Mouse (Mus musculus) limb, embryonic 13.5 days (tissue): ENCODE measurements around the gene Slc6a9. TPM values are rescaled to one million over a fixed set of nuclear protein-coding genes. Genes with fewer than 3 reads are reported as not detected.
A peak's percentile ranks its signal among the peaks of the same experiment; 100 is the strongest.

Source experiments
- ATAC-seq: fragments of 200-750 bp; cut with Nextera tagmentation; 2 replicates; pipeline ENCODE4 v1.8.0; 2017; ENCODE audit warnings: low read depth, moderate number of reproducible peaks, moderate TSS enrichment; ENCODE audit not compliant: low FRiP score
- H3K27ac ChIP-seq: fragments of 300-500 bp; sonication (generic); 2 replicates; pipeline ENCODE4 v1.5.1; 2015; ENCODE audit warnings: inconsistent platforms, mild to moderate bottlenecking, moderate library complexity
- H3K27me3 ChIP-seq: fragments of 300-500 bp; sonication (generic); 2 replicates; pipeline ENCODE4 v1.6.1; 2015; ENCODE audit warnings: mild to moderate bottlenecking, inconsistent platforms
- H3K36me3 ChIP-seq: fragments of 300-500 bp; sonication (generic); 2 replicates; pipeline ENCODE4 v1.6.1; 2015; ENCODE audit warnings: inconsistent platforms, mild to moderate bottlenecking, moderate library complexity
- H3K4me1 ChIP-seq: fragments of 300-500 bp; sonication (generic); 2 replicates; pipeline ENCODE4 v1.6.1; 2015; ENCODE audit warnings: inconsistent platforms
- H3K4me2 ChIP-seq: fragments of 300-500 bp; sonication (generic); replicated peaks from 2 replicates; pipeline ENCODE4 v1.6.1; 2015; ENCODE audit warnings: inconsistent platforms, mild to moderate bottlenecking, moderate library complexity
- H3K4me3 ChIP-seq: fragments of 300-500 bp; sonication (generic); 2 replicates; pipeline ENCODE4 v1.5.1; 2015; ENCODE audit warnings: moderate library complexity, mild to moderate bottlenecking, inconsistent platforms
- H3K9ac ChIP-seq: fragments of 300-500 bp; sonication (generic); 2 replicates; pipeline ENCODE4 v1.6.1; 2015; ENCODE audit warnings: mild to moderate bottlenecking, inconsistent platforms
- H3K9me3 ChIP-seq: fragments of 300-500 bp; sonication (generic); 2 replicates; pipeline ENCODE4 v1.6.1; 2016; ENCODE audit warnings: inconsistent platforms
- WGBS: fragments of 180-500 bp; shearing (Covaris S2); methylation state at CpG from one replicate; pipeline ENCODE4 v1.1.7; 2015; 5-methylcytosine and 5-hydroxymethylcytosine counted together
- polyA plus RNA-seq: library from polyadenylated mRNA; unstranded; fragments of >200 nt; fragmentation: Nextera tagmentation; extraction: Ambion mirVana; gene quantifications from 2 replicates; pipeline ENCODE4 v1.2.1, GENCODE M21; 2015

Slc6a9 gene
- polyA plus RNA-seq = 15.6 and 17.2 TPM in 2 replicates

GRCm38 (mm10) chr4:117834457-117834844 lies at the start of gene Slc6a9:
TSS of gene Slc6a9 (plus strand) at chr4:117834506.
- H3K36me3 ChIP-seq = no peaks in the 10 kb centered on the region
- H3K27me3 ChIP-seq = peaks cover 11% of the 10 kb centered on the region; the same call in 1 of the 2 replicates
- H3K4me2 ChIP-seq = peak within 1 kb of the TSS; percentile 84
- peaks cover 29% of the 10 kb centered on the region for H3K4me1 ChIP-seq
- no peaks in the 10 kb centered on the region for H3K9me3 ChIP-seq
- 22% methylated on average over 3 of the region's 3 CpGs for WGBS
- peak within 1 kb of the TSS; percentile 91 for H3K4me3 ChIP-seq
- peak within 1 kb of the TSS; percentile 88 for H3K9ac ChIP-seq
- ATAC-seq = no peak
- peak within 1 kb of the TSS; percentile 93 for H3K27ac ChIP-seq

GRCm38 (mm10) chr4:117786963-117787362 lies 47.3 kb upstream of the Slc6a9 start:
- Histone ChIP-seq H3K4me2 (peak overlapping the region; percentile 42), H3K27me3 (no peaks in the 10 kb centered on the region), H3K9ac (peak overlapping the region; percentile 36; the same call in 1 of the 2 replicates), H3K4me1 (no peaks in the 10 kb centered on the region), H3K4me3 (no peak overlapping the region; the same call in 1 of the 2 replicates), H3K9me3 (peaks cover 2% of the 10 kb centered on the region; the same call in 1 of the 2 replicates), H3K36me3 (no peaks in the 10 kb centered on the region), H3K27ac (no peak overlapping the region)
- 26% methylated on average over 8 of the region's 8 CpGs for WGBS
- peak; percentile 67 for ATAC-seq

GRCm38 (mm10) chr4:117788308-117788707 lies 46.0 kb upstream of the Slc6a9 start:
- Histone ChIP-seq H3K27ac (no peak overlapping the region), H3K4me2 (no peak overlapping the region), H3K4me1 (no peaks in the 10 kb centered on the region), H3K4me3 (no peak overlapping the region), H3K9ac (no peak overlapping the region), H3K9me3 (peaks cover 2% of the 10 kb centered on the region; the same call in 1 of the 2 replicates), H3K36me3 (no peaks in the 10 kb centered on the region), H3K27me3 (no peaks in the 10 kb centered on the region)
- ATAC-seq = no peak
- 65% methylated on average over 10 of the region's 10 CpGs for WGBS

GRCm38 (mm10) chr4:117799904-117800303 lies 34.4 kb upstream of the Slc6a9 start:
- Histone ChIP-seq H3K4me3 (no peak overlapping the region), H3K27me3 (no peaks in the 10 kb centered on the region), H3K9ac (no peak overlapping the region), H3K9me3 (no peaks in the 10 kb centered on the region), H3K36me3 (no peaks in the 10 kb centered on the region), H3K4me1 (no peaks in the 10 kb centered on the region), H3K27ac (no peak overlapping the region), H3K4me2 (no peak overlapping the region)
- ATAC-seq = no peak
- WGBS = 85% methylated on average over 6 of the region's 6 CpGs

DNA sequence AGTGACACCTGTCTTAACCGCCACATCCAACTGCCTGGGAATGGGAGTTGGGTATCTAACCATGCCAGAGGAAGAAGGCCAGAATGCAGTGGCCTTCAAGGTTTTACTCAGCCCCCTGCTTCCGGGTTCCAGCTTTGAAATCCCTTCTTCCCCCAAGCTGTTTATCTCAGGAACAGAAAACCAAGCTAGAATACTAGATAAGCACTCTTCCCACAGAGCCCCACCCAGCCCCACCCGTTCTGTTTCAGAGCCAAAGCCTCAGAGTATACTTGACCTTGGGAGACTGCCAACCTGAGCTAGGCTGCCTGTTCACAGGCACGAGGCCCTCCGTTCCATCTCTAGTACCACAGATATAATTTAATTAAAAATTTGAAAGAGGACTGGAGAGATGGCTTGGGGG lies 27.3 kb upstream of the Slc6a9 start:
- Histone ChIP-seq H3K9me3 (no peaks in the 10 kb centered on the region), H3K4me1 (no peaks in the 10 kb centered on the region), H3K4me2 (no peak overlapping the region), H3K36me3 (no peaks in the 10 kb centered on the region), H3K27ac (no peak overlapping the region), H3K4me3 (no peak overlapping the region), H3K27me3 (no peaks in the 10 kb centered on the region), H3K9ac (no peak overlapping the region)
- 82% methylated on average over 5 of the region's 5 CpGs for WGBS
- no peak for ATAC-seq

- H3K27me3 ChIP-seq = no peaks in the 10 kb centered on the region
- H3K4me1 ChIP-seq = peaks cover 4% of the 10 kb centered on the region; the same call in 1 of the 2 replicates
- 65% methylated on average over 2 of the region's 2 CpGs for WGBS
- H3K4me2 ChIP-seq = no peak overlapping the region
- H3K4me3 ChIP-seq = no peak overlapping the region
- no peak overlapping the region for H3K9ac ChIP-seq
- H3K36me3 ChIP-seq = no peaks in the 10 kb centered on the region
- H3K27ac ChIP-seq = no peak overlapping the region
- H3K9me3 ChIP-seq = no peaks in the 10 kb centered on the region
- no peak for ATAC-seq
These were observed 23.4 kb upstream of the Slc6a9 start for GRCm38 (mm10) chr4:117810933-117811332.

DNA sequence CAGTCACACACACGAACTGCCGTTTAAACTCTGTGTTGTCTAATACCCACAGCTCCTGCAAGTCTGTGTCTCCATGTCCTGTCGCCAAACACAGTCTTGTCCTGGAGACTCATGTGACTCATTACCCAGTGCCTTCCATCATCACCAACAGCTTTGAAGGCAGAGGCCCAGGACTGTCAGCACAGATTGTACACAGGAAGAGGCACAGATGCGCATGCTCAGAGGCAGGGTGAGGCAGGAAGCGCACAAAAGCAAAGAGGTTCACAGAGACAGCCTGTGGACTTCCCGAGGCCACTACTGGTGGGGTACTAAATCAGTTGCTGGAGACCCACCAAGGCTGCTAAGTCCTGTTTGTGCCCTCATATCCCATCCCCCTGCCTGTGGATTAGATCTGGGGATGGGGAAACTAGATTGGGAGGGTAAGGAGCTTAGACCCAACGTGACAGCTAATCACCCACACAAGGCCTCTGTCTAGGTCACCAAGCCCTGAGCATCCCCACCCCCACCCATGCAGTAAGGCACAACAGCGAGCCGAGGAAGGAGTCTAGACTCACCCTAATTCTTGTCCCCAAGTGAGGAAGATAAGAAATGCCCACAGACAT lies 20.6 kb upstream of the Slc6a9 start:
- H3K4me1 ChIP-seq = peaks cover 4% of the 10 kb centered on the region; the same call in 1 of the 2 replicates
- no peak overlapping the region for H3K4me3 ChIP-seq
- ATAC-seq = no peak
- H3K4me2 ChIP-seq = no peak overlapping the region
- no peak overlapping the region for H3K27ac ChIP-seq
- H3K9ac ChIP-seq = no peak overlapping the region
- H3K9me3 ChIP-seq = no peaks in the 10 kb centered on the region
- H3K36me3 ChIP-seq = no peaks in the 10 kb centered on the region
- 46% methylated on average over 9 of the region's 9 CpGs for WGBS
- no peaks in the 10 kb centered on the region for H3K27me3 ChIP-seq

DNA sequence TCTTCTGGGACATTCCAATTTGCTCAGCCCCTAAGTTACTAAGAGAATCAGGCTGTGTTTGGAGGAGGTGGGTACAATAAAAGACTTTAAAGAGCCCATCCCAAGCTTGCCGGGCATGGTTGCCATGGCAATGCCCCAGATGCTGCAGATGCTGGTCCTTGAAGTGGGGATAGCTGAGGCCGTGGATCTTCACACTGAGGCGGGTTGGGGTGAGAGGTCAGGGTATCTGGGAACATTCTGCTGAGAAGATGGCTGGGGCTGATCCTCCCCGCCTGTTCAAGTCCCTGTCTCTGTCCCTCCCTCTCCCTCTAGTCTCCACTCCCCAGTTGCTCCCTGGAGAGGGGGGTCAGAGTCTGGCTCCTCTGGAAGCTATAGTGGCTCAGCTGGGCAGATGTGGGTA lies 20.0 kb upstream of the Slc6a9 start:
- WGBS = 28% methylated on average over 4 of the region's 4 CpGs
- Histone ChIP-seq H3K9ac (no peak overlapping the region), H3K36me3 (no peaks in the 10 kb centered on the region), H3K4me3 (no peak overlapping the region), H3K4me1 (peaks cover 4% of the 10 kb centered on the region; the same call in 1 of the 2 replicates), H3K27me3 (no peaks in the 10 kb centered on the region), H3K4me2 (no peak overlapping the region), H3K27ac (no peak overlapping the region), H3K9me3 (no peaks in the 10 kb centered on the region)
- ATAC-seq = no peak

DNA sequence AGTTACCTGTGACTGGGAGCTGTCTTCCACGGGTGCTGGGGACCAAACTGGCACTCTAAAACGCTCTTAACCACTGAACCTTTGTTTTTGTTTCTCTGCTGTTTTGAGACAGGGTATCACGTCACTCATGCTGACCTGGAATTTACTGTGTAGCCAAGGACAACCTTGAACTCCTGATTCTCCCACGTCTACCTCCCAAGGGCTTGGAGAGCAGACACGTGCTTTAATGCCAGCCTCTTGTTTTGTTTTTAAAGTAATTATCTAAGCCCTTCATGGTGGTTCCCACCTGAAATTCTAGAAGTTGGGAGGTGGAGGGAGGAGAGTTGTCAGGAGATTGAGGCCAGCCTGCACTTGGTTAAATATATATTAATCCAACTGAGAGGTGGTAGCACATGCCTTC lies 17.5 kb upstream of the Slc6a9 start:
- Histone ChIP-seq H3K4me2 (no peak overlapping the region), H3K27me3 (no peaks in the 10 kb centered on the region), H3K9ac (no peak overlapping the region), H3K4me1 (peaks cover 4% of the 10 kb centered on the region; the same call in 1 of the 2 replicates), H3K36me3 (no peaks in the 10 kb centered on the region), H3K4me3 (no peak overlapping the region), H3K27ac (no peak overlapping the region), H3K9me3 (no peaks in the 10 kb centered on the region)
- WGBS = 72% methylated on average over 5 of the region's 5 CpGs
- no peak for ATAC-seq

GRCm38 (mm10) chr4:117818032-117818431 lies 16.3 kb upstream of the Slc6a9 start:
- H3K27ac ChIP-seq = no peak overlapping the region
- ATAC-seq = no peak
- no peaks in the 10 kb centered on the region for H3K36me3 ChIP-seq
- H3K4me2 ChIP-seq = no peak overlapping the region
- H3K4me1 ChIP-seq = peaks cover 6% of the 10 kb centered on the region; the same call in 1 of the 2 replicates
- H3K4me3 ChIP-seq = no peak overlapping the region
- H3K27me3 ChIP-seq = no peaks in the 10 kb centered on the region
- H3K9ac ChIP-seq = no peak overlapping the region
- no peaks in the 10 kb centered on the region for H3K9me3 ChIP-seq
- 91% methylated on average over 10 of the region's 10 CpGs for WGBS

DNA sequence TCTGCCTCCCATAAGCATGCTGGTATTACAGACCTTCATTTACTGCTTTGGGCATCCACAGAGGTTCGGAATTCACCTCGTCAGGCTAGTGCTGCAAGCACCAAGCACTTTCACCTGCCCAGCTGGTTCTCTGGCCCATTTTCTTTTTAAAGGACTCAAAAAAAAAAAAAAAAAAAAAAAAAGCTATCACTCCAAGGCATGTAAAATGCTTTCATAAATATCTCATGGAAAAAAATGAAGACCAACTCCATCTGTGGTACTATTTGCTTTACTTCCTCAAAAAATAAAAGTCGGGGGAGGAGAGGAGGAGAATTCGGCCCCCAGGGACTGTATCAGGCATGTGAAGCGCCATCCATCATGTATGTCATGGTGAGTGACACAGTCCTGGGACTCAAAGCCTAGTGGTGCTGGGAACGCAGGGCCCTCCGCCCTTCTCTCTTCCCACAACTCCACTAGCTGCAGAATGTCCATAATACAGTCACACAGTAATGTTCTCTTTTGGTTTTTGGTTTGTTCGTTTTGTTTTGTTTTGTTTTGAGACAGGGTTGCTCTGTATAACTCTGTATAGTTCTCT lies 5.6 kb upstream of the Slc6a9 start:
- Histone ChIP-seq H3K27me3 (peaks cover 11% of the 10 kb centered on the region; the same call in 1 of the 2 replicates), H3K9ac (no peak overlapping the region), H3K9me3 (no peaks in the 10 kb centered on the region), H3K36me3 (no peaks in the 10 kb centered on the region), H3K4me2 (no peak overlapping the region), H3K4me1 (peaks cover 10% of the 10 kb centered on the region), H3K27ac (no peak overlapping the region), H3K4me3 (no peak overlapping the region)
- ATAC-seq = no peak
- 66% methylated on average over 8 of the region's 8 CpGs for WGBS

DNA sequence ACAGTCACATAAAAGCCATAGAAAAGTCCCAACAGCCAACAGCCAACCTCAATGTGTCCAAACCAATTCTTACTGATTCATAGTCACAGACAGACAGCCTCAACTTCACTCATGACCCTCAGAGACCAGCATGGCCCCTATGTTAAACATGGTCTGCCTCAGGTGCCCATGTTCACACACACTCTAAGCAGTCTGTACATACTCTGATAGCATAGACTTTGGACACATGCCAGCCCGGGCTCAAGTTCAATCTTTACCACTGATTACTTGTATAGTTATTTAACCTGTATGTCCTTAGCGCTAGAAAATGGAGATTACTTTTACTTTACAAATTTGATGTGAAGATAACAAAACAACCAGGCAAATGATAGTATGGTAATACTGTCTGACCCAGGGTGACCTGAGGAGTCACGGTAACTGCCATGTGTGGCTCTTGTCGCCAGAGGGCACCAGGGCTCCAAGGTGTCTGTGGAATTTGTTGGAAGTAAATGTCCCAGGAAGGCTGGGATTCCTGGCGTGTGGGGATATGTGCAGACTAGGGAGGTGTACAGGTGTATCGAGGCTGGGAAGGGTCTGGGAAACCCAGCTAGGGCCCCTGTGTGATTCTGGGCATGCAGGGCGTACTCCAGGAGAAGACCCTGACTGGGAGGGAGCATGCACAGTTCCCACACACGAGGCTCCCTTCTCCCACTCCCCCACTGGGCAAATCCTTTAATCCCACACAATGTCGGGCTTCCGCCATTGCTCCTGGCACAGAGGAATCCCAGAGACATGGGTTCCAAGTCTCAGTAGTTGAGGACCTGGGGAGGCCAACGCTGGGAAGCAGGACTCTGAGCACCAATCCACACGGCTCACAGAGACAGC lies 4.8 kb upstream of the Slc6a9 start:
- H3K27ac ChIP-seq = no peak overlapping the region
- peaks cover 11% of the 10 kb centered on the region; the same call in 1 of the 2 replicates for H3K27me3 ChIP-seq
- H3K9me3 ChIP-seq = no peaks in the 10 kb centered on the region
- H3K4me1 ChIP-seq = peaks cover 16% of the 10 kb centered on the region
- ATAC-seq = peak; percentile 35
- no peak overlapping the region for H3K4me3 ChIP-seq
- 0 out of 2 replicates have a peak overlapping the region, but pooled peaks have one; percentile 46 for H3K9ac ChIP-seq
- WGBS = 8% methylated on average over 12 of the region's 12 CpGs
- no peaks in the 10 kb centered on the region for H3K36me3 ChIP-seq
- peak overlapping the region; percentile 30 for H3K4me2 ChIP-seq
